Mouse (Mus musculus): Measurements from ENCODE around the gene Gmppb. TPM values are rescaled to one million over a fixed set of nuclear protein-coding genes. Genes with fewer than 3 reads are reported as not detected.

The Gmppb gene
- 42.9 to 57.3 TPM (median 47.6 TPM) in 4 replicates for total RNA-seq (2023)

DNA sequence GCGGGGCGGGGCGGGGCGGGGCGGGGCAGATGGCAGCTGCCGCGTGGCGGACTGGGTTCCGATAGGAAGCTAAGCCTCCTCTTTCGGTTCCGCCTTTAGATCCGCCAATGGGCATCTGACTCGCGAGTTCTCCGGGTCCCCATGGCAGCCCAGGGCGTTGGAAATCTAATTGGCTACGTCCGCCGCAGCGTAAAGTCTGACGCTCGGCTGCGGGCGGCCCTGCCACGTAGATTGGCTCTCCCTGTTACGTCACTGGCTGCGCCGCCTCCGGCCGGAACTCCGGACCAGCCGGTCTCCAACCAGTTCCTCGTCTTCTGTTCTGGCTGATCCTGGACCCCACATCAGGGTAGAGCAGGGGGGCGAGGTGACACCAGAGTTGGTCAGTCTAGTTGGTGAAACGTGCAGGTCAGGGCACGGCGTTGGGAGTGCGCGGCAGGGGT, at the start of gene Gmppb:
TSS of gene Gmppb (plus strand) at position 227 of the 440 bp plus-strand sequence.

DNA sequence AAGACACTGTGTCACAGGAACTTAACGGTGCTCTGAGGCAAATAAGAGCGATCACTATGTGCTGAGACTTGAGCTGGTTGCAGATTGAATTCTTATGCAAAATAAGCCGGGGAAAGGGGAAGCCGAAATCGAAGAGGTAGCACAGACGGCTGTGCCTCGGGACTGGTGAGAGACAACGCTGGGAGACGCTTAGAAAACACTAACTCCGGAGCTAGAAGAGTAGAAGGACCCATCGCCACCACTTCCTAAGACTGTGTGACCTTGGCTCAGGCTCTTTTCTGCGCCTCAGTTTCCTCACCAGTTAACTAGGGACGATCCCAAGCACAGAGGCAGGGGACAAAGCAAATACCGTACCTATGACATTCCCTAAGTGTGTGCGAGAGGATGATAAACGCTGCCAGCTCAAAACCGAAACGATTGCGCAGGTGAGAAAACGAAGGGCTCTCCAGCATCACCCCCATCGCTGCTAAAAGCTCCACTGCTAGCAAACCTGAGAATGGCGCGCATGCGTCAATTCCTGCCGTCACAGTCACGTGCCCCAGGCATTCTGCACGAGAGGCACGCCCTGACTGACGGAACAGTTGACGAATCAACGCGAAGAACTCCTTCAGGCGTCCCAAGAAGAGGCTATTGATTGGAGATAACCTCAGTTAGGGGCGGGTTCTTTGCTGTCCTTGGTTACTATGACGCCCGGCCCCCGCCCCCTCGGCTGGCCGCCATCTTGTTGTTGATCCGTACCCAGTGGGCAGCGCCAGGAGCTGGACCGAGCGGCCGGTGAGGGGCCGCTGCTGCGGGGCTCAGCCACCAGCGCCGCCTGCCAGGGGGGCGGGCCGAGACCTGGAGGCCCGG, 46.9 kb upstream of the Gmppb start, which contains the start of gene Ip6k1:
TSS of gene Ip6k1 (plus strand) at position 580 of the 849 bp plus-strand sequence.

DNA sequence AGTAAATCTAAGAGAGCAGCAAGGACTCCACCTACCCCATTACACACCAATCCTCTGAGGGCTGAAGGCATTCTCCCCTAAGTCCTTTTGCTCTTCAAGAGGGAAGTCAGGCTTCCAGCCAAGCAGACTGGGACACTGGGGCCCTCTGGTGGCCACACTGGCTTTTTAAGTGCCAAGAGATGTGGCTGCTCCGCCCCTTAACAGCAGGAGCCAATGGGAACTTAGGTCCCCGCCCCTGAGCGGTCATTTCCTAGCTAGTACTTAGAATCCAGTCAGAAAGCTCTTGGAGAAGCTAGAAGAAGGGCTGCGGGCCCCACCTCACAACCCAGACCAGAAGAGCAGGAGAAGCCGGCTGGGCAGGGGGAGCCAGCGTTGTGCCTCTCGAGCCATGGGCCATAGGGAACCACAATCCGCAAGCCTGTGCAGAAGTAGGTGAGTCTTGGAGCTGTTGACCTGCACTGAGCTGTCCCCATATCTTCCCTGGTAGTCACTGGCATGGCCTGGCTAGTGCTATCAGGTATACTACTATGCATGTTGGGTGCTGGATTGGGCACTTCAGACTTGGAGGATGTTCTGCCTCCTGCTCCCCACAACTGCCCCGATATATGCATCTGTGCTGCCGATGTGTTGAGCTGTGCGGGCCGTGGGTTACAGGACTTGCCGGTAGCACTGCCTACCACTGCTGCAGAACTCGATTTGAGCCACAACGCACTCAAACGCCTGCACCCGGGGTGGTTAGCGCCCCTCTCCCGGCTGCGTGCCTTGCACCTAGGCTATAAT, 4.0 kb downstream of the Gmppb start, which contains the start of gene Amigo3:
TSS of gene Amigo3 (plus strand) at position 275 of the 780 bp plus-strand sequence.

GRCm38 (mm10) chr9:108080168-108080567, 31.1 kb downstream of the Gmppb start, which contains the start of gene Mst1:
Gene Mst1, plus strand, starts transcription at chr9:108080436.

GRCm38 (mm10) chr9:108082988-108083431, 34.0 kb downstream of the Gmppb start, which contains the start of gene Rnf123:
Gene Rnf123, minus strand, starts transcription at chr9:108083346.

GRCm38 (mm10) chr9:108094184-108094941, 45.3 kb downstream of the Gmppb start, which contains the start of gene Apeh:
Gene Apeh, minus strand, starts transcription at chr9:108094606.

Other genes starting within 250 kb of the Gmppb start
- 117 to 141 TPM (median 124 TPM) in 4 replicates for gene Rbm6, start 176.0 kb upstream of the Gmppb start, total RNA-seq (2023)
- 14.1 to 18.6 TPM (median 16.1 TPM) in 4 replicates for gene Mon1a, start 161.1 kb upstream of the Gmppb start, total RNA-seq (2023)
- 0.37 to 0.69 TPM (median 0.47 TPM) in 3 of 4 replicates, not detected in the other for gene Mst1r, start 142.4 kb upstream of the Gmppb start, total RNA-seq (2023)
- not detected in 4 replicates for gene Actl11, start 120.8 kb upstream of the Gmppb start, total RNA-seq (2023)
- not detected in 4 replicates for gene Camkv, start 113.6 kb upstream of the Gmppb start, total RNA-seq (2023)
- 5.4 to 9.1 TPM (median 6.5 TPM) in 4 replicates for gene Traip, start 99.1 kb upstream of the Gmppb start, total RNA-seq (2023)
- 175 to 194 TPM (median 192 TPM) in 4 replicates for gene Uba7, start 73.7 kb upstream of the Gmppb start, total RNA-seq (2023)
- 0.86 TPM in 1 of 4 replicates, not detected in the others for gene Gm20661, start 66.2 kb upstream of the Gmppb start, total RNA-seq (2023)
- 1.9 to 3.2 TPM (median 2.6 TPM) in 4 replicates for gene Inka1, start 63.4 kb upstream of the Gmppb start, total RNA-seq (2023)
- gene Cdhr4, start 56.7 kb upstream of the Gmppb start, total RNA-seq (2023) = 2.6 TPM in 1 of 4 replicates, not detected in the others
- gene Gm20662, start 52.9 kb upstream of the Gmppb start, total RNA-seq (2023) = 2.5 to 3.0 TPM in 2 of 4 replicates, not detected in the others
- gene Ip6k1, start 46.7 kb upstream of the Gmppb start, total RNA-seq (2023) = 116 to 133 TPM (median 125 TPM) in 4 replicates
- gene Amigo3, start 3.9 kb downstream of the Gmppb start, total RNA-seq (2023) = 14.6 to 19.0 TPM (median 16.8 TPM) in 4 replicates
- 0.26 to 1.1 TPM in 2 of 4 replicates, not detected in the others for gene Mst1, start 31.2 kb downstream of the Gmppb start, total RNA-seq (2023)
- 201 to 247 TPM (median 221 TPM) in 4 replicates for gene Rnf123, start 34.1 kb downstream of the Gmppb start, total RNA-seq (2023)
- 129 to 143 TPM (median 135 TPM) in 4 replicates for gene Apeh, start 45.4 kb downstream of the Gmppb start, total RNA-seq (2023)
- 0.12 to 0.43 TPM (median 0.21 TPM) in 4 replicates for gene Bsn, start 141.1 kb downstream of the Gmppb start, total RNA-seq (2023)
- gene Dag1, start 214.7 kb downstream of the Gmppb start, total RNA-seq (2023) = 21.3 to 25.8 TPM (median 23.0 TPM) in 4 replicates
- 4.3 to 9.3 TPM (median 6.5 TPM) in 4 replicates for gene Nicn1, start 241.2 kb downstream of the Gmppb start, total RNA-seq (2023)
- 1.5 to 2.8 TPM (median 1.7 TPM) in 4 replicates for gene Amt, start 247.6 kb downstream of the Gmppb start, total RNA-seq (2023)

Measured in B cell, adult 62 days (primary cell).